Mouse (Mus musculus): ENCODE results near the gene Hoxa9. TPM values are rescaled to one million over a fixed set of nuclear protein-coding genes. Genes with fewer than 3 reads are reported as not detected.

Gene Hoxa9
- polyA plus RNA-seq, 2 experiments: 0.43 to 0.76 TPM

DNA sequence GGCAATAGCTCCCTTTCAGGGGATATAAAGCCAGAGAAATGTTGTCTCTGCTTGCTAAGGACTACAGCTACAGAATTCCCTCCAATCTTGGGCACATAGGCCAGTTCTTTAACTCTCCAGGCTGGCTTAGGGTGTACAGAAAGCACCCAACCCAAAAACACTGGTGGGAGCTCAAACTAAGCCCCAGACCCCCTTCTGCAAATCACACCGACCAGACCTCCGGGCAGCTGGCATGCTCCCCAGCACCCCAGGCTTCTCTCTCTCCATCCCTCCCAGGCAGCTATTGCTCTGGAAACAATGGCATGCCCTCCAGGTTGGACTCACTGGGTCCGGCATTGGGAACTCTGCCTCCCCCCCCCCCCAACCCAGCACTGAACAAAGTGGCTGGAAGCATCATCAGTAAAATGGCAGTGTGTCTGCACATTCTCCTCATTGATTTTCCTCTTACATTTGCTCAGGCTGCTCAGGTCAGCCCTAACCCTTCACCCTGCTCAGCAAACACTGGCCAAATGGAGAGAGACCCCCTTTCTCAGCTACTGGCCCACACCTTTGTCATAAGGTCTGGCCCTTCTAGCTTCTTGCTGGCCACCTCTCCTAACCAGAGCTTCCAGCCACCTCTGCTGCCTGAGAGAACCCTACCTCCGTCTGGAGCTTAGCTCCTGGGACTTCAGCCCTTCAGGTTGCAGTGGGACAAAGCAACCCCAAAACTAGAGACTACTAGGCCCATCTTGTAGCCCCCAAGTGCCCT, 51.8 kb downstream of the Hoxa9 start:
- H3K4me2 ChIP-seq (ENCODE audit: low read depth): peak overlapping the region; percentile 11
- H3K27me3 ChIP-seq (ENCODE audit: control insufficient read depth, insufficient read depth, low read length): peaks cover 70% of the 10 kb centered on the region
- no peak for DNase-seq (ENCODE audit: low read depth in 3 of 3, low spot score in 3 of 3)
- no peak overlapping the region for H3K27ac ChIP-seq
- peak overlapping the region in 1 of 2 experiments; percentile 21; a peak in 2 of 4 replicates for H3K4me3 ChIP-seq (ENCODE audit: insufficient read depth in 1 of 2, low read depth in 2 of 2, low read length in 2 of 2)
- no peak for ATAC-seq (ENCODE audit: insufficient read depth)
- TF ChIP-seq EP300 (IDR thresholded peaks at IDR 0.05; ENCODE audit: low read depth) (no peak), CTCF (IDR thresholded peaks at IDR 0.05; ENCODE audit: low read depth) (no peak)
- no peaks in the 10 kb centered on the region for H3K36me3 ChIP-seq (replicated peaks; ENCODE audit: control insufficient read depth, insufficient read depth, low read depth)
- 0 out of 4 replicates have a peak, but pooled peaks cover 0 to 2% of the 10 kb centered on the region in 2 experiments for H3K4me1 ChIP-seq (replicated peaks; ENCODE audit: control insufficient read depth in 2 of 2, insufficient read depth in 2 of 2, low read length in 1 of 2)
- no peaks in the 10 kb centered on the region for H3K9me3 ChIP-seq (ENCODE audit: control insufficient read depth, low read length)
- H3K9ac ChIP-seq (replicated peaks): no peak overlapping the region
- WGBS (ENCODE audit: insufficient replicate concordance): 10% methylated on average over 4 of the region's 4 CpGs

DNA sequence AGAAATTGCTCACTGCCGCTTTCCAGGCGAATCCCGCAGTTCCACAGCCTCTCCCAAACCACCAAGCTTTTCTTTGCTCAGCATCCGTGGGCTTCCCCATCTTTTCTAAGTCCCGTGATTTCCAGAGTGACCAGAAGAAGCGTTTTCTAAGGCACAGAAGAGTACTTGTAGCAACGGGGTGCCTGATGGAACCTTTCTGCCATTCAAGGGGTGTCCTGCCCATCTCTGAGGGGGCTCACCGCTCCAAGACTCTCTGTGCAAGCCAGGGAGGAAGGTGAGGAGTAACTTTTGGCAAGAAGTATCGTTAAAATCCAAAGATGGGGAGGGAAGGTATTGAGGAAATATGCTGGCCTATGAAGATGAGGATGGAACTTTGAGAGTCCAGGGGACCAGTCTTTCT, 53.1 kb downstream of the Hoxa9 start:
- TF ChIP-seq CTCF (IDR thresholded peaks at IDR 0.05; ENCODE audit: low read depth) (no peak), EP300 (IDR thresholded peaks at IDR 0.05; ENCODE audit: low read depth) (no peak)
- no peaks in the 10 kb centered on the region for H3K9me3 ChIP-seq (ENCODE audit: control insufficient read depth, low read length)
- no peak overlapping the region for H3K27ac ChIP-seq
- peaks cover 82% of the 10 kb centered on the region for H3K27me3 ChIP-seq (ENCODE audit: control insufficient read depth, insufficient read depth, low read length)
- ATAC-seq (ENCODE audit: insufficient read depth) (no peak), DNase-seq (ENCODE audit: low read depth in 3 of 3, low spot score in 3 of 3) (no peak)
- H3K4me3 ChIP-seq (ENCODE audit: insufficient read depth in 1 of 2, low read depth in 2 of 2, low read length in 2 of 2): no peak overlapping the region
- no peaks in the 10 kb centered on the region for H3K4me1 ChIP-seq (replicated peaks; ENCODE audit: control insufficient read depth in 2 of 2, insufficient read depth in 2 of 2, low read length in 1 of 2)
- WGBS (ENCODE audit: insufficient replicate concordance): 6% methylated on average over 9 of the region's 9 CpGs
- H3K36me3 ChIP-seq (replicated peaks; ENCODE audit: control insufficient read depth, insufficient read depth, low read depth): no peaks in the 10 kb centered on the region
- H3K4me2 ChIP-seq (ENCODE audit: low read depth): peak overlapping the region; percentile 2; the same call in 1 of the 2 replicates
- no peak overlapping the region for H3K9ac ChIP-seq (replicated peaks)

DNA sequence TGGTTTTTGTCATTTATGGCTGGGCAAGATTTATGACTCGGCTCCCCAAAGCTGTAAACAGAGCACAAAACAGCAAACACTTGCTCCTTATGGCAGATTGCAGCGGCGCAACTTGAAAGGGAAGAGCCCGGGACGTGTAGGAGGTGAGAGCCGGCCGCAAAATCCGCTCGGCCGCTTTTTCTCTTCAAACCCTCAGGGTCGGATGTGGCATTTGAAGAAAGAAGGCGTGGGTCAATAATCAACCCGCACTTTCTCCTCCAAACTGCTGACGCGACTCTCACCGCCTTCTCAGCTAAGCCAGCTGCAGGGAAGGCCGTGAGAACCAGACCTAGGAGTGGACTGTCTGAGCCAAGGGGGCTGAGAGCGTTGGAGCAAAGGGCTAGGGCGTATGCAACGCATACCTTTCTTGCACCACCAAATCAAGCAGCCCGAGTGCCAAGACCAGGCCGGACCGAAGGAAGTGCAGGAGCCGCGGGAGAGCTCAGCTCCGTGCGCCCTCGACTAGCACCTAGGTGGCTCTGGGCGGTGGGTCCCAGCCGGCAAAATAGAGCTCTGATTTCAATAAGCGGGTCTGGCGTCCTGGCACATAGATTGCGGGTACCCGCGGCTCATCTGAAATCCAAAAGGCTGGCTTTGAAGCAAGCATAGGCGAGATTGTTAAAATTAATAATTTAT, 53.7 kb downstream of the Hoxa9 start, which contains the start of gene 5730596B20Rik:
TSS of gene 5730596B20Rik (plus strand) at position 438 of the 675 bp plus-strand sequence.
- TF ChIP-seq EP300 (IDR thresholded peaks at IDR 0.05; ENCODE audit: low read depth) (no peak), CTCF (IDR thresholded peaks at IDR 0.05; ENCODE audit: low read depth) (no peak)
- H3K27ac ChIP-seq: no peak within 1 kb of the TSS
- no peaks in the 10 kb centered on the region for H3K9me3 ChIP-seq (ENCODE audit: control insufficient read depth, low read length)
- H3K4me3 ChIP-seq (ENCODE audit: insufficient read depth in 1 of 2, low read depth in 2 of 2, low read length in 2 of 2): peak within 1 kb of the TSS in 1 of 2 experiments; percentile 27; a peak in 2 of 4 replicates
- ATAC-seq (ENCODE audit: insufficient read depth) (no peak), DNase-seq (ENCODE audit: low read depth in 3 of 3, low spot score in 3 of 3) (no peak)
- H3K4me2 ChIP-seq (ENCODE audit: low read depth): peak within 1 kb of the TSS; percentile 15
- H3K4me1 ChIP-seq (replicated peaks; ENCODE audit: control insufficient read depth in 2 of 2, insufficient read depth in 2 of 2, low read length in 1 of 2): no peaks in the 10 kb centered on the region
- no peak within 1 kb of the TSS for H3K9ac ChIP-seq (replicated peaks)
- peaks cover 89% of the 10 kb centered on the region for H3K27me3 ChIP-seq (ENCODE audit: control insufficient read depth, insufficient read depth, low read length)
- H3K36me3 ChIP-seq (replicated peaks; ENCODE audit: control insufficient read depth, insufficient read depth, low read depth): no peaks in the 10 kb centered on the region
- 2% methylated on average over 36 of the region's 36 CpGs for WGBS (ENCODE audit: insufficient replicate concordance)

DNA sequence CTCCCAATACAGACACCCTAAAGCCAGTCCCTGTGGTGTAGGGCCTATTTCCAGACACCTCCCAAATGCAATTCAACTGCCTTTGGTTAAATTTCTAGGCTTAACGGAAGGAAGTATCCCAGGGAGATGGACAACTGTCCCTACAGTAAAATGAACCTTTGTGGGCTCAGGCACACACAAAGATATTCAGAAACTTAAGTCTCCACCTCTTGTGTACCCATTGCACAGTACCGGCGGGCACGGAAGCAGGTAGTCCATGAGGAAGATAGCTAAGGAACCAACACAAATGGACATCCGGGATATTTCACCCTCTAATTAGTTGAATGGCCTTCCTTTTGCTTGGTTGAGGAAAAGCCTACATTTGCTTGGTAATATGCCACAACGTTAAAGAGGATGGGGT, 54.5 kb downstream of the Hoxa9 start:
- H3K27me3 ChIP-seq (ENCODE audit: control insufficient read depth, insufficient read depth, low read length): peaks cover 92% of the 10 kb centered on the region
- TF ChIP-seq CTCF (IDR thresholded peaks at IDR 0.05; ENCODE audit: low read depth) (no peak), EP300 (IDR thresholded peaks at IDR 0.05; ENCODE audit: low read depth) (no peak)
- 2% methylated on average over 6 of the region's 6 CpGs for WGBS (ENCODE audit: insufficient replicate concordance)
- no peak overlapping the region; the same call in 1 of the 2 replicates for H3K4me2 ChIP-seq (ENCODE audit: low read depth)
- H3K4me3 ChIP-seq (ENCODE audit: insufficient read depth in 1 of 2, low read depth in 2 of 2, low read length in 2 of 2): peak overlapping the region in 1 of 2 experiments; percentile 27; a peak in 1 of 4 replicates
- ATAC-seq (ENCODE audit: insufficient read depth) (no peak), DNase-seq (ENCODE audit: low read depth in 3 of 3, low spot score in 3 of 3) (no peak)
- H3K27ac ChIP-seq: no peak overlapping the region
- no peaks in the 10 kb centered on the region for H3K9me3 ChIP-seq (ENCODE audit: control insufficient read depth, low read length)
- H3K9ac ChIP-seq (replicated peaks): no peak overlapping the region
- H3K36me3 ChIP-seq (replicated peaks; ENCODE audit: control insufficient read depth, insufficient read depth, low read depth): no peaks in the 10 kb centered on the region
- no peaks in the 10 kb centered on the region for H3K4me1 ChIP-seq (replicated peaks; ENCODE audit: control insufficient read depth in 2 of 2, insufficient read depth in 2 of 2, low read length in 1 of 2)

DNA sequence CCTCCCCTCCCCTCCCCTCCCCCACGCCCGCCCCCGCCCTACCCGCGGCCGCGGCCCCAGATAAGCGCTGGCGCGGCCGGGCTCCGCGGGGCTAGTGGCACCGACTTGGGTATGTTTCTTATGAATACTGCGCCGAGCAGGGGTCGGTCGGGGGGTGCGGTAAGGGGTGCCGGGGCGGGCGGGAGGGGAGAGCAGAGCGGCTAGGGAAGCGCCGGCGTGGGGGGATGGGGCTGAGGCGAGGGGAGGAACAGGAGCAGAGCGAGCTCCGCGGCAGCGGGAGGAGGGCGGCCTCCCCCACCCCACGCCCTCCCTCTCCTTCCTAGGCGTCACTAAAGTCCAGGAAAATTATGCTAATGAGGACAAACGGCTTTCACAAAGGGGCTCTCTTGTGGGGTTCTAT, 55.0 kb downstream of the Hoxa9 start:
- Histone ChIP-seq H3K9ac (replicated peaks) (no peak overlapping the region), H3K27me3 (ENCODE audit: control insufficient read depth, insufficient read depth, low read length) (peaks cover 97% of the 10 kb centered on the region)
- 1% methylated on average over 20 of the region's 35 CpGs for WGBS (ENCODE audit: insufficient replicate concordance)

More for the DNA sequence above, 55.0 kb downstream of the Hoxa9 start:
- no peaks in the 10 kb centered on the region for H3K9me3 ChIP-seq (ENCODE audit: control insufficient read depth, low read length)
- H3K36me3 ChIP-seq (replicated peaks; ENCODE audit: control insufficient read depth, insufficient read depth, low read depth): no peaks in the 10 kb centered on the region
- H3K4me2 ChIP-seq (ENCODE audit: low read depth): no peak overlapping the region; the same call in 1 of the 2 replicates
- TF ChIP-seq CTCF (IDR thresholded peaks at IDR 0.05; ENCODE audit: low read depth) (no peak), EP300 (IDR thresholded peaks at IDR 0.05; ENCODE audit: low read depth) (no peak)
- ATAC-seq (ENCODE audit: insufficient read depth) (no peak), DNase-seq (ENCODE audit: low read depth in 3 of 3, low spot score in 3 of 3) (no peak)
- no peaks in the 10 kb centered on the region for H3K4me1 ChIP-seq (replicated peaks; ENCODE audit: control insufficient read depth in 2 of 2, insufficient read depth in 2 of 2, low read length in 1 of 2)
- H3K4me3 ChIP-seq (ENCODE audit: insufficient read depth in 1 of 2, low read depth in 2 of 2, low read length in 2 of 2): peak overlapping the region in 1 of 2 experiments; percentile 21; a peak in 1 of 4 replicates
- no peak overlapping the region for H3K27ac ChIP-seq
